Mouse (Mus musculus) c-Kit-positive CD71-positive TER-119-positive erythroid progenitor cells, embryonic 14.5 days (primary cell): Measurements from ENCODE around the gene Zfp772.
"Not testable (repeated sequence)": the region's sequence is repeated elsewhere in the genome, so short reads cannot be mapped to it uniquely, and the experiment has no call there.

Source experiments
- DNase-seq: peaks from one replicate; pipeline ENCODE4 v3.0.0-alpha.2; 2013; ENCODE audit warnings: low spot score

Gene Zfp772

GRCm38 (mm10) chr7:7209313-7210151, at the start of gene Zfp772:
TSS of gene Zfp772 (minus strand) at chr7:7209998.
- DNase-seq = not testable (repeated sequence)

DNA sequence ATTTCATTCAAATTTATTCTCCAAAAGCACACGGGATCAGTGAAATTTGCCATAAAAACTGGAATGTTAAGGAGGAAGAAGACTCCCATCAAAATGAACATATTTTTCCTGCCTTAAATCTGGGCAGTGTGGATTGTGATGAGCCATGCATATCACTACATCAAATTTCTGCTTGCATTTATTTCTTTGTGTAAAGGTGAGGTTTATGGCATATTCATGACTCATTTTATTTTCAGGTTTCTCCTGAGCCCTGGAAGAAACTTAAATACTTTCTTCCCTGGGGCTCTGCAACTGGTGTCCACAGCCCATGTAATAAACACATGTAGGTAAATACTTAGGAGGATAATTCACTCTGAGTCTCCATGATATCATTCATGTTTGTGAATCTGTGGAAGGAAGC, 37.4 kb upstream of the Zfp772 start, which contains the start of gene Vmn2r29:
Gene Vmn2r29 (minus strand): TSS at position 101 of the 400 bp plus-strand sequence.
- not testable (repeated sequence) for DNase-seq

DNA sequence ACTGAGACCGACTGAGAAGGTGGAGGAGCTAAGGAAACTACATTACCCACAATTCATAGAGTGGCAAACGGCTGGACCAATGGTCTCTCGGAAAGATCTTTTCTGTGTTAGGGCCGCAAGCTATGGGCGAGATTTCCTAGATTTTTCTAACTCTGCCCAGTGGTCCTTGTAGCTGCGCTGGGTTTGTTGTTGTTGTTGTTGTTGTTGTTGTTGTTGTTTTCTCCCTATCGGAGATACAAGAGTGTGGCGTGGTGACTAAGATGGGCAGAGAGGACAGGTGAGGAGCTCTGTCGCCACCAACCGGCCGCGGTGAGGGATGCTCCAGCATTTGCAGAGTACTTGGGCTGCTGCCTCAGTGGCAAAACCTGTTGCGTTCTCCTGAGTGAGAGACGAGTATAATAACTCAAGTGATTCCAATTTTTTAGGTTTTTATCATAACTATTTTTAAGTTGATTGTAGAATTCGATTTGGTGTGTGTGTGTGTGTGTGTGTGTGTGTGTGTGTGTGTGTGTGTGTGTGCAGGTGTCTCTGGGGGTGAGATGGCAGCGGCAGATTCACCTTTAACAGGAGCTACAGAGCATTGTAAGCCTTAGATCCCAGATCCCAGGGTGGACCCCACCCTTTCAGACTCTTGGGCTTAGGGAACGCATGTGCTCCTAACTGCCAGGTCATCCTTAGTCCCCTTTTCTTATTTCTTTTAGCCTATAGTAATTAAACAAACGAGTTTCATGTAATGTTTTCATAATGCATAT, 21.4 kb downstream of the Zfp772 start:
- DNase-seq = peak; percentile 62

DNA sequence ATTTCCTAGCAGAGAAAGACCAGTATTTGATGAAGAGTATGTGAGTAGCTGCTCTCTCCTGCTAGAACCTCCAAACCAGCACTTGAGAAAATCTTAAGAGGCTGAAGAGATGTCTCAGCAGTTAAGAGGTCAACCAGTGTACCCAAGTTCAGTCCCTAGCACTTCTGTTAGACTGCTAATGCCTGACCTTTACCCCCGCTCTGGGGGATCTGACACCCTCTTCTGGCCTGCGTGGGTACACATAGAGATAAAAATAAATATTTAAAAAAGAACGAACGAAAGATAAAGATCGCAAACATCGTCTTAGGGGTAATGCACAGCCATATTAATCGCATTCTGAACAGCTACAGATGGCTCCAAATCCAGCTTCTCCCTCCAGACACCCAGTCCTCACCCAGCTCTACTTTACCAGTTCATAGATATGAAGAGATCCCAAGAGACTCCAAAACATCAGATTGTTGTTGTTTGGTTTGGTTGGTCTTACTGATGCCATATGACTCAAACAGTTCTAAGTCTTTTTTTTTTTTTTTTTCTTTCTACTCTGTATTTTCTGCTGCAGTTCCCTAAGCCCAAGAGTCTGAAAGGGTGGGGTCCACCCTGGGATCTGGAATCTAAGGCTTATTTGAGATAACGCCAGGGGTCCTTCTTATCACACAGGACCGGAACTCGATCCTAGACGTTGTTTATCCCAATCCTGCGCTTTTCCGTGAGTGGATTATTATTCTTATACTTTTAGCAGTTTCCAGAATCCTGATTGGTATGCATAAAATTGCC, 22.2 kb downstream of the Zfp772 start:
- DNase-seq = no peak

GRCm38 (mm10) chr7:7185897-7186296, 23.9 kb downstream of the Zfp772 start:
- DNase-seq = no peak

GRCm38 (mm10) chr7:7171227-7172147, 38.3 kb downstream of the Zfp772 start, which contains the start of gene Zfp418:
TSS of gene Zfp418 (plus strand) at chr7:7171330.
- DNase-seq = peak; percentile 39
